Mouse (Mus musculus) R1 (cell line): ENCODE measurements at regions not wholly inside any gene's neighbourhood (a gene's known extent, or its start where the extent isn't known, plus 50 kb on each side); places are given as distances from the start of the nearest gene placed in this dataset.

ENCODE experiments used
- DNase-seq: peaks from one replicate; pipeline ENCODE4 v3.0.0-alpha.2; 2018; ENCODE audit warnings: low read depth, low spot score

- DNase-seq, result peak; percentile 10
Observed at GRCm38 (mm10) chr1:159034952-159035351, 54.7 kb upstream of the Pappa2 start.

- no peak for DNase-seq
Observed at GRCm38 (mm10) chr1:159036371-159036770, 56.1 kb upstream of the Pappa2 start.

GRCm38 (mm10) chr1:159045870-159046385, 65.6 kb upstream of the Pappa2 start:
- DNase-seq, result no peak

- no peak for DNase-seq
Observed at GRCm38 (mm10) chr1:159065024-159065423, 84.7 kb upstream of the Pappa2 start.

- no peak for DNase-seq
Observed at GRCm38 (mm10) chr1:159099205-159099604, 118.9 kb upstream of the Pappa2 start.

GRCm38 (mm10) chr1:159122201-159122600, 109.9 kb upstream of the Cop1 start:
- DNase-seq, result no peak

GRCm38 (mm10) chr1:159124874-159125273, 107.2 kb upstream of the Cop1 start:
- no peak for DNase-seq

GRCm38 (mm10) chr1:159135301-159135700, 96.8 kb upstream of the Cop1 start:
- DNase-seq, result peak; percentile 65

GRCm38 (mm10) chr1:159147788-159148497, 84.2 kb upstream of the Cop1 start:
- no peak for DNase-seq

- no peak for DNase-seq
Observed at GRCm38 (mm10) chr1:159148498-159149187, 83.5 kb upstream of the Cop1 start.

GRCm38 (mm10) chr1:159149207-159149606, 82.9 kb upstream of the Cop1 start:
- no peak for DNase-seq

- DNase-seq, result peak; percentile 7
Observed at GRCm38 (mm10) chr1:159149721-159150120, 82.4 kb upstream of the Cop1 start.

GRCm38 (mm10) chr1:159150351-159150750, 81.8 kb upstream of the Cop1 start:
- no peak for DNase-seq

- no peak for DNase-seq
Observed at GRCm38 (mm10) chr1:159156428-159156827, 75.7 kb upstream of the Cop1 start.

GRCm38 (mm10) chr1:159160035-159160960, 71.8 kb upstream of the Cop1 start:
- no peak for DNase-seq

GRCm38 (mm10) chr1:159163113-159163885, 68.8 kb upstream of the Cop1 start:
- no peak for DNase-seq

GRCm38 (mm10) chr1:159182031-159182430, 50.1 kb upstream of the Cop1 start:
- no peak for DNase-seq
